In the genomic region with DNA sequence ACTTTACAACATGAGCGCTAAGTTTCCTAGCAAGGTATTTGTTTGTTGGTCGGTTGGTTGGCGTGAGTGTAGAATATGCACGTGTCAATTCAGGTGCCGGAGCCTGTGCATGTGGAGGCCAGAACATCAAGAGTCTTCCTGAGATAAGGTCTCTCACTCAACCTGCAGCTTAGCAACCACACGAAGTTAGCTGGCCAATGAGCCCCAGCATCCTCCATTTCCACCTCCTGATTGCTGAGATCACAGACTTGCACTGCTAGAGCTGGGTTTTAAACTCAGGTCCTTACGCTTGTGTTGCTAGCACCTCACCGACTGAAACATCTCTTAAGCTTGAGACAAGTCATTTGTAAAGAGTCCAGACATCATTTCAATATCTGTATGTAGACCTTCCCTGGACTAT, we compare ENCODE assay signal across 22 mouse cellular contexts. TPM values are rescaled to one million over a fixed set of nuclear protein-coding genes. Genes with fewer than 3 reads are reported as not detected.
"Had no signal": no experiment of that assay in that cellular context is flagged by ENCODE, and none has a peak within 500 bp of the region (broad histone marks: within the 10 kb centered on the region; RNA-seq: fewer than 3 reads in every experiment).

No protein-coding gene starts in this region.

- H3K4me1 ChIP-seq: neural tube, embryonic 12.5 days; neural tube, embryonic 15.5 days had no signal

- DNase-seq: kidney, adult 18-20 months; kidney, adult 9 months; kidney, postnatal 14 days; kidney, postnatal 4 days; layer of hippocampus, adult 9-11 months; lung, adult 2 months; lung, postnatal 14 days; lung, postnatal 4 days; midbrain, embryonic 14.5 days; right cerebral cortex, adult 18-20 months; right cerebral cortex, postnatal 14 days; right cerebral cortex, postnatal 4 days; thymus, adult 2 months; thymus, postnatal 25 days had no signal

- H3K9ac ChIP-seq: liver, embryonic 14.5 days; neural tube, embryonic 12.5 days; neural tube, embryonic 15.5 days had no signal

- H3K9me3 ChIP-seq: neural tube, embryonic 15.5 days had no signal

- H3K27ac ChIP-seq: left cerebral cortex, adult 2 months; liver, embryonic 14.5 days; neural tube, embryonic 12.5 days; neural tube, embryonic 15.5 days; stomach, postnatal 0 days had no signal

- H3K4me3 ChIP-seq: left cerebral cortex, adult 2 months; neural tube, embryonic 12.5 days; neural tube, embryonic 15.5 days had no signal

- H3K36me3 ChIP-seq: neural tube, embryonic 12.5 days; neural tube, embryonic 15.5 days had no signal

- H3K4me2 ChIP-seq: liver, embryonic 11.5 days; midbrain, embryonic 11.5 days; neural tube, embryonic 12.5 days; neural tube, embryonic 15.5 days had no signal

- H3K27me3 ChIP-seq: neural tube, embryonic 12.5 days; neural tube, embryonic 15.5 days had no signal

RNA-seq across cellular contexts. Expression of gene Rasgrp1, which starts 20.4 kb away (rescaled TPM):
- total RNA-seq: megakaryocyte progenitor cell, adult 5-6 weeks had no signal
